Mouse (Mus musculus) heart, postnatal 0 days (tissue): ENCODE measurements at regions not wholly inside any gene's neighbourhood (a gene's known extent, or its start where the extent isn't known, plus 50 kb on each side); places are given as distances from the start of the nearest gene placed in this dataset.

Experiments used
- CTCF ChIP-seq: IDR thresholded peaks from 2 replicates; pipeline ENCODE4 v1.5.1; 2016; ENCODE audit warnings: antibody characterized with exemption, control low read depth, low read depth
- EP300 ChIP-seq: IDR thresholded peaks from 2 replicates; pipeline ENCODE4 v1.6.1; 2016; ENCODE audit warnings: antibody characterized with exemption, low read depth

- TF ChIP-seq EP300, result no peak
- no peak for TF ChIP-seq CTCF
Observed at GRCm38 (mm10) chr6:117276850-117277249, 108.5 kb downstream of the Cxcl12 start.
